Mouse (Mus musculus) forebrain, embryonic 10.5 days (tissue): Measurements from ENCODE around the gene Vrk3. TPM values are rescaled to one million over a fixed set of nuclear protein-coding genes. Genes with fewer than 3 reads are reported as not detected.

Experiments used
- DNase-seq: peaks from one replicate; pipeline ENCODE4 v3.0.0-alpha.2; 2017; ENCODE audit warnings: low spot score; ENCODE audit errors: extremely low spot score
- H3K27ac ChIP-seq: fragments of 300-500 bp; sonication (generic); 2 replicates; pipeline ENCODE4 v1.5.1; 2016; ENCODE audit warnings: mild to moderate bottlenecking
- H3K27me3 ChIP-seq: fragments of 300-500 bp; sonication (generic); 2 replicates; pipeline ENCODE4 v1.6.1; 2016; ENCODE audit warnings: mild to moderate bottlenecking; ENCODE audit not compliant: poor library complexity, severe bottlenecking
- H3K36me3 ChIP-seq: fragments of 300-500 bp; sonication (generic); replicated peaks from 2 replicates; pipeline ENCODE4 v1.6.1; 2016; ENCODE audit warnings: mild to moderate bottlenecking, moderate library complexity
- H3K4me1 ChIP-seq: fragments of 300-500 bp; sonication (generic); 2 replicates; pipeline ENCODE4 v1.6.1; 2016
- H3K4me3 ChIP-seq: fragments of 300-500 bp; sonication (generic); 2 replicates; pipeline ENCODE4 v1.5.1; 2016; ENCODE audit warnings: mild to moderate bottlenecking, moderate library complexity
- H3K9me3 ChIP-seq: fragments of 300-500 bp; sonication (generic); 2 replicates; pipeline ENCODE4 v1.6.1; 2016; ENCODE audit warnings: mild to moderate bottlenecking, moderate library complexity
- WGBS: fragments of 180-500 bp; shearing (Covaris S2); methylation state at CpG from one replicate; pipeline ENCODE4 v1.1.7; 2016; 5-methylcytosine and 5-hydroxymethylcytosine counted together
- polyA plus RNA-seq: library from polyadenylated mRNA; unstranded; fragments of >200 nt; fragmentation: Nextera tagmentation; extraction: Ambion mirVana; gene quantifications from 2 replicates; pipeline ENCODE4 v1.2.1, GENCODE M21; 2016

Gene Vrk3
- polyA plus RNA-seq, 1 experiment from 2014 or later: 43.4 TPM

GRCm38 (mm10) chr7:44814952-44815553 is 66.8 kb downstream of the Vrk3 start:
- Histone ChIP-seq H3K9me3 (no peaks in the 10 kb centered on the region), H3K4me3 (peak overlapping the region; percentile 90), H3K4me1 (peaks cover 45% of the 10 kb centered on the region), H3K36me3 (peaks cover 65% of the 10 kb centered on the region), H3K27me3 (no peaks in the 10 kb centered on the region), H3K27ac (peak overlapping the region; percentile 99)
- no peak for DNase-seq
- 31% methylated on average over 14 of the region's 14 CpGs for WGBS

DNA sequence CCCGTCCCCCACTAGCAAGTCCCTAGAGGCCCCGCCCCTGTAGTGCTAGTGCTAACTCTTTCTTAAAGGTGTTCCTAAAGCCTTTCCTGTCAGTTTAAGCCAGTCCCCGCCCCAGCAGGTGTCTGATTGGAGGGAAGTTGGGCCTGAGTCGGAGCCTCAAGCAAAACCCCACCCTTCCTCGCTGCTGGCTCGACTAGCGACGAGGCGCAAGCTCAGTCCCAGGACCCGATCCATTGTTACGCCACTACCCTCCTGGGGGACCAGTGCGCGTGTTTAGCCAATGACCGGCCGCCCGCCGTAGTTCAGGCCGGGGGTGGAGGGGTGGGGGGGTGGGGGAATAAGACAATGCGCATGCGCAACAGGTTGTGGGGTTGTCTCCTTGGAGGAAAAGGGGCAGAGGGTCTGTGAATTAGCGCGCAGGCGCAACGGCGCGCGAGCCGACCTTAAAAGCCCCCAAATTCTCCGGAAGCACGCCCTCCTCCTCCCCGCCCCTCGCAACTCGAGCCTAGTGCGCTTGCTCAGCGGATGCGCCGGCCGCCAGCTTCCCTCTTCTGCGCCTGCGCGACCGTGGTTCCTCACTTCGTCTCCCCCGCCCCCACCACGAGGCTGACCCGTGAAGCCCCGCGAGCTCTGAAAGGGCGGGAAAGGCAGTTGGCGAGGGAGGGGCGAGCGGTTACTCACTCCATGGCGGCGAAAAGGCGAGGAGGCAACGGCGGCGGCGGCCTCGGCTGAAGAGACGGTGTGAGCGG is 67.7 kb downstream of the Vrk3 start, which contains the start of the genes Nup62 and Il4i1:
Nup62 (plus strand) TSS at position 368 of the 749 bp plus-strand sequence.
Il4i1 (plus strand) TSS at position 667 of the 749 bp plus-strand sequence.
- Histone ChIP-seq H3K4me3 (peak within 1 kb of the TSS; percentile 90), H3K4me1 (peaks cover 53% of the 10 kb centered on the region), H3K9me3 (no peaks in the 10 kb centered on the region), H3K27ac (peak within 1 kb of the TSS; percentile 99), H3K27me3 (no peaks in the 10 kb centered on the region), H3K36me3 (peaks cover 69% of the 10 kb centered on the region)
- WGBS: under 1% methylated on average over 62 of the region's 62 CpGs
- DNase-seq: peak; percentile 100

DNA sequence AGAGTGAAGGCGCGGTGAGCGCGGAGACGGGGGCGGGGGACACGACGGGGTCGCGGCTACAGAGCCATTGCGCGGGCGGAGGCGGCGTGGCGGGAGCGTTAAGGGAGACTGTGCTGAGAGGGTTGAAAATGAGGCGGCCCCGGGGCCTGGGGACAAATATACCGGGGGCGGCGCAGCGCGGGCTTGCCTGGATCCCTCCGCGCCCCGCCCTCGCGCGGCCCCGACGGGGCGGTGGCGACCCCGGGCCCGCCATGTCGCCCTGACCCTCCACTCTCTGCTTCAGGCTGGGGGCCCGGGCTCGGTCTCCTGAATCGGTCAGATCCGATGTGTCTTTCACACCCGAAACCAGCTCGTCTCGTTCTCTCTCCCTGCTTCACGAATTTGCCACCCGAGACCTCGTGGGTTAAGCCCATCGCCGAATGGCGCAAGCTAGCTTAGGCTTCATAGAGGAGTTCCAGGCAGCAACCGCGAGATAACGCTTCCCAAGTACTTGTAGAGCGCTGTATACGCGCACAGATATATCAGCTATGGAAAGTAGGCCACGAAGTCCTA is 68.3 kb downstream of the Vrk3 start, which contains the start of gene Atf5:
Atf5 (minus strand) TSS at position 189 of the 552 bp plus-strand sequence.
- Histone ChIP-seq H3K36me3 (peaks cover 69% of the 10 kb centered on the region), H3K27ac (peak within 1 kb of the TSS; percentile 99), H3K4me1 (peaks cover 60% of the 10 kb centered on the region), H3K9me3 (no peaks in the 10 kb centered on the region), H3K4me3 (peak within 1 kb of the TSS; percentile 90), H3K27me3 (no peaks in the 10 kb centered on the region)
- DNase-seq: no peak
- WGBS: under 1% methylated on average over 55 of the region's 57 CpGs

- peaks cover 66% of the 10 kb centered on the region for H3K36me3 ChIP-seq
- DNase-seq: no peak
- H3K4me3 ChIP-seq: peak overlapping the region; percentile 90
- H3K9me3 ChIP-seq: no peaks in the 10 kb centered on the region
- H3K4me1 ChIP-seq: peaks cover 64% of the 10 kb centered on the region
- H3K27me3 ChIP-seq: no peaks in the 10 kb centered on the region
- peak overlapping the region; percentile 99 for H3K27ac ChIP-seq
- WGBS: 40% methylated on average over 3 of the region's 3 CpGs
Measured at GRCm38 (mm10) chr7:44817441-44817840, 69.2 kb downstream of the Vrk3 start.

DNA sequence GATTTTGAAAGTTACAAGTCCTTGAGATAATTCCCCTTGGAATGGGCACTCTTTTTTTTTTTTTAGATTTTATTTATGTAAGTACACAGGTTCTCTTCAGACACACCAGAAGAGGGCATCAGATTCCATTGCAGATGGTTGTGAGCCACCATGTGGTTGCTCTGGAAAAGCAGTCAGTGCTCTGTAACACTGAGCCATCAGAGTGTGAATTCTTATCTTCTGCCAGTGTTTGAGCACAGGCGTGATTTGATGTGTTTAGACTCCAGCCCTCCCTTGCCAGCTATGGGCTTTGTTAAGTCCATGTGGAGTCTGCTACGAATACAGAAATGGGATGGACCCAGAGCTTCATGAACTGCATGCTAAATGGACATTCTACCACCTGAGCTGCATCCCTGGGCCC is 70.0 kb downstream of the Vrk3 start:
- H3K4me3 ChIP-seq: peak overlapping the region; percentile 90
- peak overlapping the region; percentile 99 for H3K27ac ChIP-seq
- no peaks in the 10 kb centered on the region for H3K27me3 ChIP-seq
- H3K9me3 ChIP-seq: no peaks in the 10 kb centered on the region
- peaks cover 69% of the 10 kb centered on the region for H3K4me1 ChIP-seq
- WGBS: 71% methylated on average over 2 of the region's 2 CpGs
- H3K36me3 ChIP-seq: peaks cover 64% of the 10 kb centered on the region
- DNase-seq: no peak

DNA sequence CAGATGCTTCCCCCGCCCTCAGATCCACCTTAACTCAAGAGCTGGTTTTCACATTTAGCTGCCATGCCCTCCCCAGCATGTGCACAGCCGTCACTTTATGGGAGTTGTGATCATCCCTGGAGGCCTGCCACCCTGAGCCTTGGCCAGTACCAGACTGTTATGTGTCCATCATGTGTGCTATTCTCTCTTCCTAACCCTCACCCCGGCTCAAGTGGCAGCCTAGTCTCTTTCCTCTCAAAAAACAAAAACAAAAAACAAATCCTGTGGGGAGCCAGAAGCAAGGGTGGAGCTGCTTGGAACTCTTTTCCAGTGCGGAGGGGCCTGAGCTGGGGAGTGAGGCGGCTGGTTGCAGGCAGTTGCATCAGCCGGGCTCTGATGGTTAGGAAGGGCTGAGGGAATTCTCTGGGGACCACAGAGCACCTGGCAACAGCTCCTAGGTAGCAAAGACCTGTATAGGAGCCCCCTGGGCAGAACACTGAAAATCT is 70.6 kb downstream of the Vrk3 start:
- peak overlapping the region; percentile 99 for H3K27ac ChIP-seq
- H3K4me3 ChIP-seq: peak overlapping the region; percentile 90
- H3K9me3 ChIP-seq: no peaks in the 10 kb centered on the region
- no peaks in the 10 kb centered on the region for H3K27me3 ChIP-seq
- H3K36me3 ChIP-seq: peaks cover 58% of the 10 kb centered on the region
- peaks cover 75% of the 10 kb centered on the region for H3K4me1 ChIP-seq
- 58% methylated on average over 6 of the region's 6 CpGs for WGBS
- DNase-seq: no peak

DNA sequence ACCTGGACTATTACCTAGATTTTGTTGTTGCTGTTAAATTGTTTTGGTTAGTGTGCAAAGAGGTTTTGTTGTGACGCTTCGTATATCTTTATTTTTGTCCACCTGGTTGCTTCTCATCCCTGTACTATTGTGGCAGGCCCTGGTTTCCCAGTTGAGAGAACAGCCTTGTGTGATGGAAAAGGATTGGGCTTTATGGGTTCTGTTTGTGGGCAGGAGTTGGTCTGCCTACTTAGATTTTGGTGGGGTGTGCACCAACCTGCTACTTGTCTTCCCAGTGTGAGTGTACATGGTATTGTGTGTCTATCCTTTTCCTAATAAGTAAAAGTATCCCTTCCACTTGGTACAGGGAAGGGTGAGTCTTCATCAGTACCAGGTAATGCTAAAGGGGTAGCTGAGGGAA is 71.2 kb downstream of the Vrk3 start:
- peak overlapping the region; percentile 99 for H3K27ac ChIP-seq
- no peaks in the 10 kb centered on the region for H3K9me3 ChIP-seq
- H3K4me3 ChIP-seq: peak overlapping the region; percentile 90
- peaks cover 77% of the 10 kb centered on the region for H3K4me1 ChIP-seq
- H3K36me3 ChIP-seq: peaks cover 52% of the 10 kb centered on the region
- no peak for DNase-seq
- H3K27me3 ChIP-seq: no peaks in the 10 kb centered on the region
- 97% methylated on average over 2 of the region's 2 CpGs for WGBS

DNA sequence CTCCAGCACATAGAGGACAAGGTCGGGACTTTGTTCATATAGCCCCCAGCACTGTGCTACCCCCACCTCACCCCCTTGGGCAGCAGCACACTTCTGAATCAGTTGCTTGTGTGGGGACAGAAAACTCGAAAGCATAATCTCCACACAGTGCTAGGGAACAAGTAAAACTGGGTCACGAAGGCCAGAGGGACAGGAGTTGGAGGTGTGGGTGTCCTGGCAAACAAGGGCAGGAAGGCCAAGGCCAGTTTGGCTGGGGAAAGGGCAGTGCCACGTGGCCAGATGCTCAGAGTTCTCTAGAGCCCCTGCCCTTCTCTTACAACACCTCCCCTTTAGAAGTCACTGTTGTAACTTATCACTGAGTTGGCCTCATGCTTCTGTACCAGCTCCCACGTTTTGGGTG is 71.7 kb downstream of the Vrk3 start:
- no peak for DNase-seq
- peaks cover 77% of the 10 kb centered on the region for H3K4me1 ChIP-seq
- WGBS: 75% methylated on average over 5 of the region's 5 CpGs
- peaks cover 47% of the 10 kb centered on the region for H3K36me3 ChIP-seq
- H3K9me3 ChIP-seq: no peaks in the 10 kb centered on the region
- peak overlapping the region; percentile 90 for H3K4me3 ChIP-seq
- H3K27ac ChIP-seq: no peak overlapping the region
- H3K27me3 ChIP-seq: no peaks in the 10 kb centered on the region

DNA sequence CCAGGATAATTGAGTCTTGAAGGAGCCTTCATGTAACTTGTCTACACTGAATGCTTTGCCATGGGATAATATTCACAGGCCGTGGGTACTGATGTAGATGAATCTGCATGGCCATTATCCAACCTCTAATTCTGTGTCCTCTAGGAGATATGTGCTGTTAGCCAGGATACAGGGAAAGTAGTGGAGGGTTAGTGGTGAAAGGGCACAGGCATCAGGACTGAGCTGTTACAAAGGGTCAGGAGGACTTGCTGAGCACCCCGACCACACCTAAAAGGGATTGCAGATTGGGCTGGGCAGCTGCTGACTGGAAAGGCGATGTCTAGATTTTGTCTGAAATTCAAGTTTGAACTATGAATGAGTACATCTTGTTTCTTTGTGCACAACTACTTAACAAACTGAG is 72.3 kb downstream of the Vrk3 start:
- WGBS: 90% methylated on average over 3 of the region's 3 CpGs
- DNase-seq: no peak
- peak overlapping the region; percentile 90; the same call in 1 of the 2 replicates for H3K4me3 ChIP-seq

DNA sequence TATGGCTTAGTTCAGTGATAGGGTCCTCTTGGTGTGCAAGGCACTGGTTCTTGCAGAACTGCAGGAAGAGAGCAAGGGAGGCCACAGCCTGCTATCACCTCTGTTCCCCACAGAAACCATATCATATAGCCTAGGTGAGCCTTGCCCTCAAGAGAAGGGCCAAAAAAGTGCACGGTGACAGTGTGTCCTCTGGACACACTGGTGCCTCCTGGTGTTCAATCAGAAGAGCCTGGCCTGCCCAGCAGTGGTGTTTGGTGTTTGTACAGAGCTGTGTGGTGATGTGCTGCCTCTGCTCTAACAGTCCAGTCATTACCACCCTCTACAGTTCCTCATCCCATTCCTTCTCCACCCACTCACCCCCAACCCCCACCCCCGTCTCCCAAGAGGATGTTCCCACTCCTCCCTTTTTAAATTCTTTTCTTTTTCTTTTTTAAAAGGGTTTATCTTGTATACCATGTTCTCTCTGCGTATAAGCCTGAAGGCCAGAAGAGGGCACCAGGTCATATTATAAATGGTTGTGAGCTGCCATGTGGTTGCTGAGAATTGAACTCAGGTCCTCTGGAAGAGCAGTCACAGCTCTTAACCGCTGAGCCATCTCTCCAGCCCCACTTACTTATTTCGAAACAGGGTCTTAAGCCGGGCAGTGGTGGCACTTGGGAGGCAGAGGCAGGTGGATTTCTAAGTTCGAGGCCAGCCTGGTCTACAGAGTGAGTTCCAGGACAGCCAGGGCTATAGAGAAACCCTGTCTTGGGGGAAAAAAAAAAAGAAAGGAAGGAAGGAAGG is 73.6 kb downstream of the Vrk3 start:
- H3K4me1 ChIP-seq: peaks cover 72% of the 10 kb centered on the region
- H3K36me3 ChIP-seq: peaks cover 63% of the 10 kb centered on the region
- no peaks in the 10 kb centered on the region for H3K9me3 ChIP-seq
- no peaks in the 10 kb centered on the region for H3K27me3 ChIP-seq
- 87% methylated on average over 7 of the region's 7 CpGs for WGBS
- peak overlapping the region; percentile 6; the same call in 1 of the 2 replicates for H3K4me3 ChIP-seq
- H3K27ac ChIP-seq: no peak overlapping the region
- no peak for DNase-seq

More for the DNA sequence above, 72.3 kb downstream of the Vrk3 start:
- Histone ChIP-seq H3K36me3 (peaks cover 50% of the 10 kb centered on the region), H3K27me3 (no peaks in the 10 kb centered on the region), H3K4me1 (peaks cover 72% of the 10 kb centered on the region), H3K9me3 (no peaks in the 10 kb centered on the region), H3K27ac (no peak overlapping the region)

DNA sequence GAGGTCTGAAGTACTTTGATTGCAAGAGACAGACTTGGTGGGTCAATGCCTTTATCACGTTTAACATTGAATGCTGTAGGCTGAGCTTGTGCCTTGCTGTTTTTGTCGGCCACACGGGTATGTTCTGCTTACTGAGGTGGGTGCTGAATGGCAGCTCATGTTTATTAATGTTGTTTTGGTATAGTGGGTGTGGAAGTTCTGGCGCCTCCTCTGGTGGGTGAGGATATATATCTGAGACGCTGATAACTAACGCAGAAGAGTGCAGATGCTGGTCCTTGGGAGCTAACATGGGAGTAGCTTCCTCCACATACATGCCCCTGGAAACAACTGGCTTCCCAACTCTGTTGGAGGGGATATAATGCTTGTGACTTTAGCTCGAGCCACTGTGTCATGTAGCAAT is 75.2 kb downstream of the Vrk3 start:
- WGBS: 48% methylated on average over 7 of the region's 7 CpGs
- Histone ChIP-seq H3K4me1 (peaks cover 59% of the 10 kb centered on the region), H3K27me3 (no peaks in the 10 kb centered on the region), H3K36me3 (peaks cover 73% of the 10 kb centered on the region), H3K4me3 (no peak overlapping the region), H3K27ac (no peak overlapping the region), H3K9me3 (no peaks in the 10 kb centered on the region)
- no peak for DNase-seq

DNA sequence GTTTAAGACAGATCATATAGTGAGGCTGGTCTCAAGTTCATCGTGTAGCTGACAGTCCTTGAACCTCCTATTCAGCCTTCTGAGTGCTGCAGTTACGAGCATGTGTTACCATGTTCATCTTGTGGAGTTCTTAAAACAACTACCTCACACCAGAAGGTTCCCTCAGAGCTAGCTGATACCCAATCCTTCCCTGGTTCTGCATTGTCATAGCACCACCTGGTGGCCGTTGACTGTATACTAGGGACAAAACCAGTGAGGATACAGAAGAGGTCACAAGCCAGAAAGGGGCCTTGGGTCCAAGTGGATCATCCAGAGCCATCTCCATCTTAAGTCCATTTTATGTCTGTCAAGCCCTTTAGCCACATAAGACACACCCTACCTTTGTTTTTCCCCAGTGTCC is 76.7 kb downstream of the Vrk3 start:
- WGBS: 35% methylated on average over 3 of the region's 3 CpGs
- no peaks in the 10 kb centered on the region for H3K9me3 ChIP-seq
- H3K4me1 ChIP-seq: peaks cover 45% of the 10 kb centered on the region
- H3K27me3 ChIP-seq: no peaks in the 10 kb centered on the region
- peaks cover 73% of the 10 kb centered on the region for H3K36me3 ChIP-seq
- H3K27ac ChIP-seq: no peak overlapping the region
- peak; percentile 68 for DNase-seq
- no peak overlapping the region for H3K4me3 ChIP-seq
